Mouse (Mus musculus) embryonic facial prominence, embryonic 11.5 days (tissue): ENCODE results near the gene Pip4k2b. TPM values are rescaled to one million over a fixed set of nuclear protein-coding genes. Genes with fewer than 3 reads are reported as not detected.
"Not testable (repeated sequence)": the region's sequence is repeated elsewhere in the genome, so short reads cannot be mapped to it uniquely, and the experiment has no call there.

Experiments
- ATAC-seq: fragments of 200-750 bp; cut with Nextera tagmentation; replicated peaks from 2 replicates; pipeline ENCODE4 v1.8.0; 2017; ENCODE audit warnings: low read depth; ENCODE audit not compliant: insufficient number of reproducible peaks, low FRiP score, low TSS enrichment
- DNase-seq: peaks from one replicate; pipeline ENCODE4 v3.0.0-alpha.2; 2015; ENCODE audit warnings: low spot score
- H3K27ac ChIP-seq: fragments of 300-500 bp; sonication (generic); replicated peaks from 2 replicates; pipeline ENCODE4 v1.5.1; 2014; ENCODE audit warnings: mild to moderate bottlenecking, low read depth, low read length, control low read depth
- H3K27me3 ChIP-seq: fragments of 300-500 bp; sonication (generic); 2 replicates; pipeline ENCODE4 v1.6.1; 2014; ENCODE audit warnings: mild to moderate bottlenecking, low read length, moderate library complexity, mixed read lengths; ENCODE audit not compliant: control insufficient read depth, insufficient read depth
- H3K36me3 ChIP-seq: fragments of 300-500 bp; sonication (generic); replicated peaks from 2 replicates; pipeline ENCODE4 v1.6.1; 2014; ENCODE audit warnings: low read depth, mild to moderate bottlenecking, low read length, moderate library complexity, mixed read lengths; ENCODE audit not compliant: control insufficient read depth, insufficient read depth
- H3K4me1 ChIP-seq: fragments of 300-500 bp; sonication (generic); 2 replicates; pipeline ENCODE4 v1.6.1; 2014; ENCODE audit warnings: low read length, mixed read lengths; ENCODE audit not compliant: control insufficient read depth, insufficient read depth
- H3K4me2 ChIP-seq: fragments of 300-500 bp; sonication (generic); 2 replicates; pipeline ENCODE4 v1.6.1; 2014; ENCODE audit warnings: low read depth, mild to moderate bottlenecking, control low read depth, low read length, moderate library complexity
- H3K4me3 ChIP-seq: fragments of 300-500 bp; sonication (generic); 2 replicates; pipeline ENCODE4 v1.5.1; 2014; ENCODE audit warnings: low read depth, low read length, control low read depth
- H3K9ac ChIP-seq: fragments of 300-500 bp; sonication (generic); replicated peaks from 2 replicates; pipeline ENCODE4 v1.6.1; 2014; ENCODE audit warnings: mild to moderate bottlenecking, control low read depth, low read length
- H3K9me3 ChIP-seq: fragments of 300-500 bp; sonication (generic); replicated peaks from 2 replicates; pipeline ENCODE4 v1.6.1; 2016; ENCODE audit warnings: mild to moderate bottlenecking, low read length, inconsistent platforms, mixed read lengths; ENCODE audit not compliant: control insufficient read depth
- WGBS: fragments of 180-500 bp; shearing (Covaris S2); extraction: QIAGEN DNeasy Blood & Tissue Kit; methylation state at CpG from one replicate; pipeline ENCODE4 v1.1.7; 2014; 5-methylcytosine and 5-hydroxymethylcytosine counted together
- polyA plus RNA-seq: library from polyadenylated mRNA; unstranded; fragments of >200 nt; fragmentation: Nextera tagmentation; extraction: Ambion mirVana; gene quantifications from 2 replicates; pipeline ENCODE4 v1.2.1, GENCODE M21; 2014

Gene Pip4k2b
- 2.6 and 2.8 TPM in 2 replicates for polyA plus RNA-seq

GRCm38 (mm10) chr11:97744063-97744717 is at the start of gene Pip4k2b:
Gene Pip4k2b, minus strand, starts transcription at chr11:97744704.
- Histone ChIP-seq H3K4me2 (peak within 1 kb of the TSS; percentile 69), H3K4me3 (peak within 1 kb of the TSS; percentile 85), H3K27ac (peak within 1 kb of the TSS; percentile 80), H3K27me3 (no peaks in the 10 kb centered on the region), H3K9me3 (no peaks in the 10 kb centered on the region), H3K4me1 (no peaks in the 10 kb centered on the region; the same call in 1 of the 2 replicates), H3K9ac (peak within 1 kb of the TSS; percentile 86), H3K36me3 (no peaks in the 10 kb centered on the region; the same call in 1 of the 2 replicates)
- DNase-seq (peak; percentile 51), ATAC-seq (peak; percentile 76)
- WGBS: under 1% methylated on average over 61 of the region's 63 CpGs

- no peaks in the 10 kb centered on the region for H3K4me1 ChIP-seq
- 9% methylated on average over 2 of the region's 2 CpGs for WGBS
- no peak overlapping the region for H3K9ac ChIP-seq
- H3K27ac ChIP-seq: no peak overlapping the region
- H3K27me3 ChIP-seq: no peaks in the 10 kb centered on the region
- ATAC-seq (no peak), DNase-seq (peak; percentile 83)
- H3K36me3 ChIP-seq: no peaks in the 10 kb centered on the region
- no peak overlapping the region for H3K4me3 ChIP-seq
- no peaks in the 10 kb centered on the region for H3K9me3 ChIP-seq
- no peak overlapping the region for H3K4me2 ChIP-seq
Observed at GRCm38 (mm10) chr11:97793165-97793564, 48.7 kb upstream of the Pip4k2b start.

GRCm38 (mm10) chr11:97790778-97791438 is 46.4 kb upstream of the Pip4k2b start:
- H3K4me1 ChIP-seq, H3K4me2 ChIP-seq, H3K27ac ChIP-seq, ATAC-seq, H3K9ac ChIP-seq, H3K4me3 ChIP-seq, H3K36me3 ChIP-seq, H3K9me3 ChIP-seq, DNase-seq, H3K27me3 ChIP-seq: not testable (repeated sequence)
- 76% methylated on average over 2 of the region's 2 CpGs for WGBS

- Histone ChIP-seq H3K9ac (no peak overlapping the region), H3K27me3 (no peaks in the 10 kb centered on the region), H3K36me3 (no peaks in the 10 kb centered on the region), H3K4me1 (no peaks in the 10 kb centered on the region), H3K9me3 (no peaks in the 10 kb centered on the region), H3K4me3 (no peak overlapping the region), H3K4me2 (no peak overlapping the region), H3K27ac (no peak overlapping the region)
- WGBS: 90% methylated on average over 5 of the region's 5 CpGs
- ATAC-seq: no peak
- no peak for DNase-seq
Observed at GRCm38 (mm10) chr11:97789727-97790126, 45.2 kb upstream of the Pip4k2b start.

- ATAC-seq: no peak
Observed at GRCm38 (mm10) chr11:97787961-97788360, 43.5 kb upstream of the Pip4k2b start.

GRCm38 (mm10) chr11:97782564-97782895 is 38.0 kb upstream of the Pip4k2b start:
- H3K9me3 ChIP-seq: no peaks in the 10 kb centered on the region
- no peak for DNase-seq
- H3K27me3 ChIP-seq: no peaks in the 10 kb centered on the region
- no peak overlapping the region for H3K27ac ChIP-seq
- peak overlapping the region; percentile 70 for H3K9ac ChIP-seq
- peak overlapping the region; percentile 96 for H3K4me3 ChIP-seq
- ATAC-seq: no peak
- under 1% methylated on average over 10 of the region's 10 CpGs for WGBS
- H3K4me2 ChIP-seq: peak overlapping the region; percentile 62
- H3K4me1 ChIP-seq: peaks cover 8% of the 10 kb centered on the region; the same call in 1 of the 2 replicates
- H3K36me3 ChIP-seq: peaks cover 14% of the 10 kb centered on the region

More at GRCm38 (mm10) chr11:97787961-97788360, 43.5 kb upstream of the Pip4k2b start:
- DNase-seq: no peak
- no peaks in the 10 kb centered on the region for H3K27me3 ChIP-seq
- H3K9ac ChIP-seq: no peak overlapping the region
- no peak overlapping the region for H3K27ac ChIP-seq
- H3K4me3 ChIP-seq: no peak overlapping the region
- no peaks in the 10 kb centered on the region for H3K36me3 ChIP-seq
- no peak overlapping the region for H3K4me2 ChIP-seq
- 88% methylated on average over 3 of the region's 3 CpGs for WGBS
- no peaks in the 10 kb centered on the region for H3K4me1 ChIP-seq
- no peaks in the 10 kb centered on the region for H3K9me3 ChIP-seq

GRCm38 (mm10) chr11:97781832-97782563 is 37.5 kb upstream of the Pip4k2b start, which contains the start of gene Rpl23:
Gene Rpl23, minus strand, starts transcription at chr11:97782437.
- DNase-seq (peak; percentile 100), ATAC-seq (peak; percentile 86)
- Histone ChIP-seq H3K36me3 (peaks cover 15% of the 10 kb centered on the region), H3K27ac (peak within 1 kb of the TSS; percentile 77), H3K27me3 (no peaks in the 10 kb centered on the region), H3K4me1 (peaks cover 8% of the 10 kb centered on the region; the same call in 1 of the 2 replicates), H3K9me3 (no peaks in the 10 kb centered on the region), H3K4me2 (peak within 1 kb of the TSS; percentile 67), H3K9ac (peak within 1 kb of the TSS; percentile 100), H3K4me3 (peak within 1 kb of the TSS; percentile 96)
- under 1% methylated on average over 67 of the region's 67 CpGs for WGBS
